Mouse (Mus musculus): ENCODE measurements around the gene Mrpl51. TPM values are rescaled to one million over a fixed set of nuclear protein-coding genes. Genes with fewer than 3 reads are reported as not detected.
A peak's percentile ranks its signal among the peaks of the same experiment; 100 is the strongest.

The Mrpl51 gene
- polyA plus RNA-seq, 1 experiment from 2014 or later = 210 TPM

DNA sequence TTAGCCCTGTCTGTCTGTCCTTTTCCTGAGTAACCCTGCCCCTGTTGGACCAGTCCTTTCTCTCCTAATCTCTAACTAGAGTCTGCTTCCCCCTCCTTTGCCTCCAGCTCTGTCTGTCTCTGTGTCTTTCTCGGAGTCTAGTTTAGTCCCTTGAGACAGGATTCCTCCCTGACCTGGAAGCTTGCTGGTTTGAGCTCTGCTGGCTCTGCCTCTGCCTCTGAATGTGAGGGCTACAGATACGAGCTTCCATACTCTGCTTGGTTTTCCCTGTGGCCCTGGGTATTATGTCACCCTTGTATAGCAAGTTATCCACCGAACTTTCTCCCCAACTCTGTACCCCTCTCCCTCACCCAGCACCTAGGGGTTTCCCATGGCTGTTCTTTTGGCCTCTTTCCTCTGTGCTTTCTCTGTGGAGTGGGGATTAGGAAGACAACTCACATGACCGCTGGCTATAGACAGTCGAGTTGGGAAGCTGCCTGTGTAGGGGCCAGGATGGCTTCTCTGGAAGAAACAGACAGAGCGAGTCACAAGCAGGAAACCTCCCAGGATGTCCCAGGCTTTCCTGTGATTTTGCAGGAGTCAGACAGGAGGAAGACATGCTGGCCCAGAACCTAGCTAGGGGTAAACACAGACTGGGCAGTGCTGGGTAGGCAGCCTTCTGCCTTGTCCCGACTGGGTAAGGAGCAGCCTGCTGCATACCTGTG is 42.4 kb downstream of the Mrpl51 start:
- no peak overlapping the region for H3K9ac ChIP-seq (replicated peaks)
- 65% methylated on average over 7 of the region's 7 CpGs for WGBS

DNA sequence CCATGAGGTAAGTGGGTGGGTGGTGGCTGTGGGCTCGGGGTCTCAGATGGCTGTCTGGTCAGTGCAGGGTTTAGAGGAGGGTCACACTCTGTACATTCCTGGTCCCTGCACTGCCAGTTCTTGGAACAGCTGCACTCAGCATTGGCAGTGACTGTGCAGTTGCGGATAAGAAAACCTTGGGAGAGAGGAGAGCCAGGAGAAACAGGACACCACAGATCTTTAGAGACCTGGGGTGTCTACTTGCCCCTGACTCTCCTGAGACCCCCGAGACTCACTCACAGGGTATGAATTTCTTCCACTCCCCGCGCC is 42.9 kb downstream of the Mrpl51 start:
- 64% methylated on average over 5 of the region's 5 CpGs for WGBS

More for the DNA sequence above, 42.4 kb downstream of the Mrpl51 start:
- ATAC-seq (ENCODE audit: insufficient number of reproducible peaks, insufficient read depth, low FRiP score, low TSS enrichment, low read depth) = no peak
- Histone ChIP-seq H3K4me1 (replicated peaks) (peaks cover 28% of the 10 kb centered on the region), H3K4me2 (no peak overlapping the region), H3K4me3 (replicated peaks) (no peak overlapping the region), H3K27me3 (0 out of 2 replicates have a peak, but pooled peaks cover 2% of the 10 kb centered on the region), H3K27ac (peak overlapping the region; percentile 59; the same call in 1 of the 2 replicates), H3K36me3 (no peaks in the 10 kb centered on the region), H3K9me3 (no peaks in the 10 kb centered on the region)

DNA sequence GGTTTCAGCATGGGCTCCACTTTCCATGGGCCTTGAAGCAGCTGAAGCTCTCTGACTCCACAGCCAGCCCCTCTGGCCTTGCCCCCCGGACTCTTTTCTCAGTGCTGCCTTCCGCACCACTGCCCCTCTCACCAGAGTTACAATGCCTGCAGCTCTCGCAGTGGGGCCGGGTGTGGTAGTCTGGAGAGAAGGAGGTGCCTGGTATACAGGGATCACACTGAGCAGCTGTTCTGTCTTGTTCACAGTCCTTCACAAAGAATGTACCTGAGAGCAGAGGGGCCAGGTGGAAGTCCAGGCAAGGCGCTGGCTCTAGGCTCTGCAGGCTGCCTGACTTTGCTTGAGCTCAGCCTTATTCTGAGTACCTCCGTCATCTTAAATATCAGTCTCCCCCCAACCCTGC is 44.7 kb downstream of the Mrpl51 start:
- H3K36me3 ChIP-seq = no peaks in the 10 kb centered on the region
- peaks cover 24% of the 10 kb centered on the region for H3K4me1 ChIP-seq (replicated peaks)
- H3K4me2 ChIP-seq = no peak overlapping the region
- H3K9ac ChIP-seq (replicated peaks) = no peak overlapping the region
- no peaks in the 10 kb centered on the region for H3K27me3 ChIP-seq
- no peak overlapping the region for H3K27ac ChIP-seq
- WGBS = 78% methylated on average over 6 of the region's 6 CpGs
- H3K9me3 ChIP-seq = no peaks in the 10 kb centered on the region
- no peak for ATAC-seq (ENCODE audit: insufficient number of reproducible peaks, insufficient read depth, low FRiP score, low TSS enrichment, low read depth)
- no peak overlapping the region for H3K4me3 ChIP-seq (replicated peaks)

More for the DNA sequence above, 42.9 kb downstream of the Mrpl51 start:
- no peak overlapping the region for H3K9ac ChIP-seq (replicated peaks)
- no peaks in the 10 kb centered on the region for H3K36me3 ChIP-seq
- H3K9me3 ChIP-seq = no peaks in the 10 kb centered on the region
- H3K4me3 ChIP-seq (replicated peaks) = no peak overlapping the region
- H3K4me2 ChIP-seq = no peak overlapping the region
- H3K27ac ChIP-seq = peak overlapping the region; percentile 59; the same call in 1 of the 2 replicates
- no peak for ATAC-seq (ENCODE audit: insufficient number of reproducible peaks, insufficient read depth, low FRiP score, low TSS enrichment, low read depth)
- H3K4me1 ChIP-seq (replicated peaks) = peaks cover 28% of the 10 kb centered on the region
- H3K27me3 ChIP-seq = 0 out of 2 replicates have a peak, but pooled peaks cover 2% of the 10 kb centered on the region

DNA sequence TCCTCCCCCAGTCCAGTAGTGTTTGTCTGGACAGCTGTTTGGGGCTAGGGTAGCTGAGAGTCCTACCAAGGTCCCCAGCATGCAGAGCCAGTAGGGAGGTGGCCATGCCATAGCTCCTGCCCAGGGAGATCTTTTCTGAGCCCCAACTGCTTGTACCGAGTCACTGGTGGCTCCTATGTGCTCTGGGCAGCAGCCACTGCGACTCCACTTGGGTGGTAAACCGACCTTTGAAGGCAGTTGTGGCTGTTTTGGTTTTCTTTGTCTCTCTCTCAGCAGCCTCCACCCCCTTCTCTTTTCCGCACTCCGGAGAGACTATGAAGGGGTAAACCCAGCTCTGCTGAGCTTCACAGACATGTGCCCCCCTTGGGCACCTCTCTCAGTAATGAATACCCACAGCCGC is 45.2 kb downstream of the Mrpl51 start, which contains the start of gene Cd27:
Gene Cd27, minus strand, starts transcription at position 229 of the 400 bp plus-strand sequence.
- Histone ChIP-seq H3K27ac (no peak within 1 kb of the TSS), H3K4me2 (no peak within 1 kb of the TSS), H3K9me3 (no peaks in the 10 kb centered on the region), H3K36me3 (no peaks in the 10 kb centered on the region), H3K4me3 (replicated peaks) (no peak within 1 kb of the TSS), H3K4me1 (replicated peaks) (peaks cover 20% of the 10 kb centered on the region), H3K27me3 (no peaks in the 10 kb centered on the region), H3K9ac (replicated peaks) (no peak within 1 kb of the TSS)
- WGBS = 54% methylated on average over 6 of the region's 6 CpGs
- ATAC-seq (ENCODE audit: insufficient number of reproducible peaks, insufficient read depth, low FRiP score, low TSS enrichment, low read depth) = no peak

DNA sequence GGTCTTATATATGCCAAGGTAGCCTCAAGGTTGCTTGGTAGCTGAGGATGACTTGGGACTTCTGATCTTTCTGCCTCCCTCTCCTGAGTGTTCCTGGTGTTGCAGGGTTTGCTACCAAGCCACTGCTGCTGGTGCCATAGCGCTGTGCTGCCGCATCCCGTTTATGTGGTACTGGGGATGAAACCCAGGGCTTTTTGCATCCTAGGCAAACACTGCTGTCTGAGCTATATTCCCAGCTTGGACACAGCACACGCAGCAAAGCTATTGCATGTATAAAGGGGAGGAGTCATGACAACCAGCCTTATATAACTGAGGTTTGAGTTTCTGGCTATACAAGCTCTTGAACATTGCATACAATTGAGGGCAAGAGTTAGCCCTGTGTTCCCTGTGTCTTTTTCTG is 45.8 kb downstream of the Mrpl51 start:
- ATAC-seq (ENCODE audit: insufficient number of reproducible peaks, insufficient read depth, low FRiP score, low TSS enrichment, low read depth) = no peak
- Histone ChIP-seq H3K36me3 (no peaks in the 10 kb centered on the region), H3K9me3 (no peaks in the 10 kb centered on the region), H3K27ac (no peak overlapping the region), H3K27me3 (no peaks in the 10 kb centered on the region), H3K4me3 (replicated peaks) (no peak overlapping the region), H3K9ac (replicated peaks) (no peak overlapping the region), H3K4me2 (no peak overlapping the region), H3K4me1 (replicated peaks) (peaks cover 16% of the 10 kb centered on the region)
- WGBS = 85% methylated on average over 4 of the region's 4 CpGs

DNA sequence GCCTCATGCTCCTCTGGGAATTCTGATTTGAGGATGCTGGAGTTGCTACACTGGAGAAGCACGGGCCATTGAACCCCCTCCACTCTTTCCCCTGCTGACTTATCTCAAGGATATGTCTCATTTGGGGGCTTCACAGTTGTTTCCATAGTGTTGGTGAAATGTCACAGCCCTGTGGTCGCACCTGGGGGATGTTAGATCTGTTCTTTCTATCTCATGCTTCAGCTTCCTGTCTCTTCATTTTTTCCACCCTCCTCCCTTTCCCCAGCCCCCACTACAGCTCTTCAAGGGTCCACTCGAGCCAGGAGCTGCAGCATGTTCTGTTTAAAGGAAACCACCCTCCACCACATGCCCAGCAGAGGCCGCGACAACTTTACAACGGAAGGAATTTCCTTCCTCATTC is 46.8 kb downstream of the Mrpl51 start:
- Histone ChIP-seq H3K27ac (no peak overlapping the region), H3K36me3 (no peaks in the 10 kb centered on the region), H3K9ac (replicated peaks) (no peak overlapping the region), H3K27me3 (no peaks in the 10 kb centered on the region), H3K4me2 (no peak overlapping the region), H3K4me1 (replicated peaks) (peaks cover 16% of the 10 kb centered on the region), H3K9me3 (no peaks in the 10 kb centered on the region), H3K4me3 (replicated peaks) (no peak overlapping the region)
- ATAC-seq (ENCODE audit: insufficient number of reproducible peaks, insufficient read depth, low FRiP score, low TSS enrichment, low read depth) = no peak
- 63% methylated on average over 6 of the region's 6 CpGs for WGBS

DNA sequence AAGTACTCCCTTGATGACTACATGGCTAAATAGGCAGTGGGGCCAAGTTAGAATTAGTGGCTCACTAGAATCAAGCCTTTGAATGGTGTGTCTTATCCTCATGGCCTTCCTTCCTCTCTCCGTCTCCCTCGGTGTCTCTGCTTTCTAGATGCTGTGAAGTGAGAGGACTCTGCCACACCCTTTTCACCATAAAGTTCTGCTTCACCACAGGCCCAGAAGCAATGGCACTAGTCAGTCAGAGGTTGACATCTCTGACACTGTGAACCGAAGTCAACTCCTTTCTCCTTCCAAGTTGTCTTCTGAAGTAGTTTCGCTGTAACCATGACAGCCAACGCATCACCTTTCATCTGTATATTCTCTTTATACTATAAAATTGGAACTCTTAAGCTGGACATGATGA is 47.9 kb downstream of the Mrpl51 start:
- no peak overlapping the region for H3K9ac ChIP-seq (replicated peaks)
- no peak overlapping the region for H3K27ac ChIP-seq
- no peaks in the 10 kb centered on the region for H3K36me3 ChIP-seq
- ATAC-seq (ENCODE audit: insufficient number of reproducible peaks, insufficient read depth, low FRiP score, low TSS enrichment, low read depth) = no peak
- 0 out of 2 replicates have a peak, but pooled peaks cover 8% of the 10 kb centered on the region for H3K4me1 ChIP-seq (replicated peaks)
- H3K9me3 ChIP-seq = no peaks in the 10 kb centered on the region
- H3K4me2 ChIP-seq = no peak overlapping the region
- no peaks in the 10 kb centered on the region for H3K27me3 ChIP-seq
- H3K4me3 ChIP-seq (replicated peaks) = no peak overlapping the region
- WGBS = 89% methylated on average over 5 of the region's 5 CpGs

DNA sequence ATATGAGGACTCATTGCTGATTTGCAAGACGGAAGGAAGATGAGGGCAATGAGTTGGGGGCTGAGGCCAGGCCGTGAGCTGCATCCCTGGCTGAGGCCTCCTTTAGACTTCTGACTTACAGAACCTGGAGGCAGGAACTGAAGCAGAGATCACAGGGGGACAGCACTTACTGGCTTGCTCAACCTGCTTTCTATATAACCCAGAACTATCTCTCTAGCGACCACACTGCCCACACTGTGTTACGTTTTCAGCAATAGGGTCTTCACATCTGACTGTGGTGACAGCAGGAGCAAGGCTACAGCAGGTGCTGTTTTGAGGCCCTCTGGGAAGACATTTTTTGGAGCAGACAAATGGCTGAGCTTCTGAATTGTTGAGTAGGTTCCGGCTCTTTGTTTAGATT is 49.0 kb downstream of the Mrpl51 start:
- Histone ChIP-seq H3K9me3 (no peaks in the 10 kb centered on the region), H3K36me3 (no peaks in the 10 kb centered on the region), H3K4me3 (replicated peaks) (no peak overlapping the region), H3K4me1 (replicated peaks) (0 out of 2 replicates have a peak, but pooled peaks cover 7% of the 10 kb centered on the region), H3K4me2 (no peak overlapping the region), H3K27ac (no peak overlapping the region), H3K9ac (replicated peaks) (no peak overlapping the region), H3K27me3 (no peaks in the 10 kb centered on the region)
- WGBS = 77% methylated on average over 5 of the region's 5 CpGs
- ATAC-seq (ENCODE audit: insufficient number of reproducible peaks, insufficient read depth, low FRiP score, low TSS enrichment, low read depth) = no peak

DNA sequence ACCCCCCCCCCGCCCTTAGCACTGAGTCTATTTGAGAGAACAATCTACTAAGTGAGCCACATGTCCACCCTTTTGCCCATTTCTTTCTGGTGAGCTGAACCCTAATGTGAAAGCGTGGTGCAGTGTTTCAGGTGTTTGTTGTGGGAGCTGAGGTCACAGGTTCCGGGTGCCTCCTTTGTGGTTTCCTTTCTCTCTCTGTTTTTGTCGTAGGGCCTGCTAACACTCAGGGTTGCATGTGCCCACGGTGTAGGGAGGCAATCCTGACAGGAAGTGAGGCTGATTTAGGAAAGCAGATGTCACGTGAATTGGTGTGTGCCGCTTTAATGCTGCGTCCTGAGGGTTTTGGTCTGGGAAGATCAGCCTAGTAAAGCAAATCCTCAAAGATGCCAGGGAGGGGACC is 50.0 kb downstream of the Mrpl51 start:
- ATAC-seq (ENCODE audit: insufficient number of reproducible peaks, insufficient read depth, low FRiP score, low TSS enrichment, low read depth) = no peak
- no peak overlapping the region for H3K4me2 ChIP-seq

DNA sequence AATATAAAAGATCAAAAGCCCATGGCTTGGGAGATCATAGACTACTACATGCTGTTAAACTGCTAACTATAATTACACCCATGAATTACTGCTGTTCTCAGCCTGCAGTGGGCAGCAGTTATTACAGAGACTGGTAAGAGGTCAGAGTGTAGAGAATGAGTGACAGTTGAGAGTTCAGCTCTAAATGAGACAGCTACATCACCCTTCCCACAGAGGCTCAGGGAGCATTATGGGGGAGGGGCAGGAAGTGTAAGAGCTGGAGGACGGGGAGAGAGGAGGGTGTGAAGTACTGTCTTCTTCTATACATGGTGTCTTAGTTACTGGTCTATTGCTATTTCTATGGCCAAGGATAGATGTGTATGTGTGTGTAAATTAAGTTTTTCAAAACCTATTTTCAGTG is 53.0 kb downstream of the Mrpl51 start:
- 25% methylated on average over 1 of the region's 1 CpGs for WGBS
- Histone ChIP-seq H3K9ac (replicated peaks) (no peak overlapping the region), H3K27ac (no peak overlapping the region), H3K36me3 (no peaks in the 10 kb centered on the region), H3K4me3 (replicated peaks) (no peak overlapping the region), H3K4me1 (replicated peaks) (no peaks in the 10 kb centered on the region), H3K9me3 (no peaks in the 10 kb centered on the region), H3K4me2 (no peak overlapping the region), H3K27me3 (no peaks in the 10 kb centered on the region)
- ATAC-seq (ENCODE audit: insufficient number of reproducible peaks, insufficient read depth, low FRiP score, low TSS enrichment, low read depth) = no peak

More for the DNA sequence above, 50.0 kb downstream of the Mrpl51 start:
- WGBS = 78% methylated on average over 8 of the region's 8 CpGs
- no peaks in the 10 kb centered on the region for H3K36me3 ChIP-seq
- no peak overlapping the region for H3K9ac ChIP-seq (replicated peaks)
- no peaks in the 10 kb centered on the region for H3K27me3 ChIP-seq
- H3K4me3 ChIP-seq (replicated peaks) = no peak overlapping the region
- 0 out of 2 replicates have a peak, but pooled peaks cover 5% of the 10 kb centered on the region for H3K4me1 ChIP-seq (replicated peaks)
- no peak overlapping the region for H3K27ac ChIP-seq
- no peaks in the 10 kb centered on the region for H3K9me3 ChIP-seq
